Mouse (Mus musculus) MEL (cell line): Measurements from ENCODE around the gene Lix1l. TPM values are rescaled to one million over a fixed set of nuclear protein-coding genes. Genes with fewer than 3 reads are reported as not detected.

ENCODE experiments used
- DNase-seq: peaks from one replicate; pipeline ENCODE4 v3.0.0; 2011; ENCODE audit warnings: low read depth, low spot score
- H3K27ac ChIP-seq: 2 replicates; pipeline ENCODE4 v1.5.1; 2012; ENCODE audit warnings: low read depth, mild to moderate bottlenecking, control low read depth, low read length, moderate library complexity; ENCODE audit not compliant: control insufficient read depth
- H3K27me3 ChIP-seq, 2 experiments: fragments of 150-350 bp in 1 of 2; sonication (generic) in 1 of 2; 2 replicates each; pipeline ENCODE4 v1.6.1; 2012; ENCODE audit warnings: low read length in 2 of 2, mild to moderate bottlenecking in 2 of 2, improper control_type of control experiment in 1 of 2, moderate library complexity in 1 of 2; ENCODE audit not compliant: insufficient read depth in 2 of 2, control insufficient read depth in 1 of 2
- H3K36me3 ChIP-seq, 2 experiments: 2 replicates each; pipeline ENCODE4 v1.6.1; 2012 to 2014; ENCODE audit warnings: low read length in 2 of 2, improper control_type of control experiment in 1 of 2, inconsistent platforms in 1 of 2, mild to moderate bottlenecking in 1 of 2; ENCODE audit not compliant: insufficient read depth in 2 of 2, control insufficient read depth in 1 of 2
- H3K4me1 ChIP-seq, 2 experiments: fragments of 150-350 bp in 1 of 2; sonication (generic) in 1 of 2; 2 replicates each; pipeline ENCODE4 v1.6.1; 2012; ENCODE audit warnings: low read length in 2 of 2, improper control_type of control experiment in 1 of 2, mild to moderate bottlenecking in 1 of 2; ENCODE audit not compliant: insufficient read depth in 2 of 2, control insufficient read depth in 1 of 2
- H3K4me3 ChIP-seq, 2 experiments: fragments of 150-350 bp in 1 of 2; sonication (generic) in 1 of 2; 2 replicates each; pipeline ENCODE4 v1.5.1; 2012; ENCODE audit warnings: low read depth in 2 of 2, low read length in 2 of 2, mild to moderate bottlenecking in 2 of 2, moderate library complexity in 2 of 2, control low read depth in 1 of 2, improper control_type of control experiment in 1 of 2; ENCODE audit not compliant: control insufficient read depth in 1 of 2, insufficient read depth in 1 of 2
- H3K79me2 ChIP-seq: 2 replicates; pipeline ENCODE4 v1.6.1; 2012; ENCODE audit warnings: mild to moderate bottlenecking, low read length, moderate library complexity; ENCODE audit not compliant: control insufficient read depth, poor library complexity, insufficient read depth
- H3K9ac ChIP-seq: 2 replicates; pipeline ENCODE4 v1.6.1; 2012; ENCODE audit warnings: low read depth, mild to moderate bottlenecking, control low read depth, low read length, moderate library complexity; ENCODE audit not compliant: control insufficient read depth, poor library complexity, severe bottlenecking
- H3K9me3 ChIP-seq: fragments of 150-350 bp; sonication (generic); replicated peaks from 2 replicates; pipeline ENCODE4 v1.6.1; 2012; ENCODE audit warnings: mild to moderate bottlenecking, low read length, improper control_type of control experiment, moderate library complexity; ENCODE audit not compliant: insufficient read depth
- CHD1 ChIP-seq: IDR thresholded peaks from 2 replicates; pipeline ENCODE4 v1.6.1; 2012; ENCODE audit warnings: low read depth, mild to moderate bottlenecking, inconsistent platforms, low read length, improper control_type of control experiment
- CHD2 ChIP-seq: IDR thresholded peaks from 2 replicates; pipeline ENCODE4 v1.6.1; 2011; ENCODE audit warnings: low read length, improper control_type of control experiment
- E2F4 ChIP-seq: IDR thresholded peaks from 2 replicates; pipeline ENCODE4 v1.6.1; 2011; ENCODE audit warnings: low read depth, low read length, improper control_type of control experiment, borderline replicate concordance
- GABPA ChIP-seq: IDR thresholded peaks from 2 replicates; pipeline ENCODE4 v1.6.1; 2012; ENCODE audit warnings: low read depth, mild to moderate bottlenecking, inconsistent platforms, low read length, improper control_type of control experiment, moderate library complexity
- MAFK ChIP-seq: IDR thresholded peaks from 2 replicates; pipeline ENCODE4 v1.6.1; 2011; ENCODE audit warnings: low read depth, mild to moderate bottlenecking, low read length, improper control_type of control experiment, borderline replicate concordance
- MAX ChIP-seq: IDR thresholded peaks from 2 replicates; pipeline ENCODE4 v1.6.1; 2011; ENCODE audit warnings: low read length, improper control_type of control experiment
- MAZ ChIP-seq: IDR thresholded peaks from 2 replicates; pipeline ENCODE4 v1.6.1; 2012; ENCODE audit warnings: low read depth, mild to moderate bottlenecking, inconsistent platforms, low read length, improper control_type of control experiment
- MXI1 ChIP-seq: IDR thresholded peaks from 2 replicates; pipeline ENCODE4 v1.6.1; 2011; ENCODE audit warnings: mild to moderate bottlenecking, low read depth, low read length, improper control_type of control experiment
- MYC ChIP-seq: IDR thresholded peaks from 2 replicates; pipeline ENCODE4 v1.6.1; 2011; ENCODE audit warnings: low read depth, mild to moderate bottlenecking, low read length, improper control_type of control experiment, moderate library complexity
- POLR2A ChIP-seq, 2 experiments: IDR thresholded peaks; 2 replicates each; pipeline ENCODE4 v1.6.1; 2011 to 2012; ENCODE audit warnings: low read length in 2 of 2, mild to moderate bottlenecking in 2 of 2, control low read depth in 1 of 2, improper control_type of control experiment in 1 of 2, low read depth in 1 of 2, moderate library complexity in 1 of 2; ENCODE audit not compliant: control insufficient read depth in 1 of 2, insufficient read depth in 1 of 2, poor library complexity in 1 of 2
- POLR2AphosphoS2 ChIP-seq: IDR thresholded peaks from 2 replicates; pipeline ENCODE4 v1.6.1; 2011; ENCODE audit warnings: low read length, improper control_type of control experiment
- SMC3 ChIP-seq: IDR thresholded peaks from 2 replicates; pipeline ENCODE4 v1.6.1; 2011; ENCODE audit warnings: low read depth, low read length, improper control_type of control experiment
- UBTF ChIP-seq: IDR thresholded peaks from 2 replicates; pipeline ENCODE4 v1.6.1; 2012; ENCODE audit warnings: low read depth, mild to moderate bottlenecking, inconsistent platforms, low read length, improper control_type of control experiment, moderate library complexity, borderline replicate concordance; ENCODE audit not compliant: insufficient read depth
- ZC3H11A ChIP-seq: IDR thresholded peaks from 2 replicates; pipeline ENCODE4 v1.6.1; 2012; ENCODE audit warnings: low read depth, mild to moderate bottlenecking, inconsistent platforms, low read length, improper control_type of control experiment
- ZMIZ1 ChIP-seq: IDR thresholded peaks from 2 replicates; pipeline ENCODE4 v1.6.1; 2012; ENCODE audit warnings: low read depth, mild to moderate bottlenecking, inconsistent platforms, low read length, improper control_type of control experiment, moderate library complexity
- ZNF384 ChIP-seq: IDR thresholded peaks from 2 replicates; pipeline ENCODE4 v1.6.1; 2012; ENCODE audit warnings: low read depth, mild to moderate bottlenecking, inconsistent platforms, low read length, improper control_type of control experiment
- polyA plus RNA-seq, 2 experiments: library from polyadenylated mRNA; stranded (reverse) in 1 of 2; unstranded in 1 of 2; fragments of >175 nt in 1 of 2; fragments of >200 nt in 1 of 2; gene quantifications; 2 replicates each; pipeline versions ENCODE4 v1.2.1 to v1.2.4; 2012; ENCODE audit warnings: low replicate concordance in 2 of 2, low read depth in 1 of 2; ENCODE audit not compliant: insufficient read length in 2 of 2, insufficient read depth in 1 of 2, missing spikeins in 1 of 2
- total RNA-seq: library from RNA; depleted of rRNA; stranded (reverse); fragments of 300-350 nt; gene quantifications from 2 replicates; pipeline ENCODE4 v1.2.3, GENCODE M21; 2012

Lix1l gene
- total and polyA plus RNA-seq, 3 experiments = 5.4 to 17.0 TPM; not detected in 1

- DNase-seq = no peak
- Histone ChIP-seq H3K4me1 (peaks cover 21 to 35% of the 10 kb centered on the region in 2 experiments), H3K79me2 (no peaks in the 10 kb centered on the region; the same call in 1 of the 2 replicates), H3K4me3 (no peak overlapping the region), H3K9me3 (no peaks in the 10 kb centered on the region), H3K36me3 (peaks cover 0 to 24% of the 10 kb centered on the region in 2 experiments; a peak in 2 of 4 replicates), H3K27ac (no peak overlapping the region), H3K27me3 (no peaks in the 10 kb centered on the region), H3K9ac (no peak overlapping the region)
- TF ChIP-seq ZMIZ1 = no peak
- no peak for TF ChIP-seq E2F4
- TF ChIP-seq CHD2 = no peak
- TF ChIP-seq POLR2AphosphoS2 = no peak
- no peak for TF ChIP-seq MAX
- TF ChIP-seq SMC3 = no peak
Observed at GRCm38 (mm10) chr3:96568605-96569004, 32.3 kb upstream of the Lix1l start.

- Histone ChIP-seq H3K4me3 (no peak overlapping the region), H3K9me3 (no peaks in the 10 kb centered on the region), H3K27ac (no peak overlapping the region), H3K4me1 (peaks cover 18 to 26% of the 10 kb centered on the region in 2 experiments), H3K36me3 (peaks cover 0 to 15% of the 10 kb centered on the region in 2 experiments; a peak in 2 of 4 replicates), H3K27me3 (no peaks in the 10 kb centered on the region), H3K9ac (no peak overlapping the region), H3K79me2 (no peaks in the 10 kb centered on the region; the same call in 1 of the 2 replicates)
- TF ChIP-seq ZMIZ1 (no peak), CHD1 (no peak), MAFK (no peak), MYC (no peak), MAZ (no peak), GABPA (no peak), ZNF384 (no peak), ZC3H11A (no peak), POLR2A (IDR thresholded peaks at IDR 0.05; ENCODE audit: control insufficient read depth in 1 of 2, insufficient read depth in 1 of 2, low read depth in 1 of 2, low read length in 2 of 2, poor library complexity in 1 of 2) (no peak), UBTF (no peak), POLR2AphosphoS2 (no peak), MXI1 (no peak), CHD2 (no peak), MAX (no peak), SMC3 (no peak)
- DNase-seq = no peak
Observed at GRCm38 (mm10) chr3:96569506-96569905, 31.4 kb upstream of the Lix1l start.
